Mouse (Mus musculus) embryonic fibroblast, embryonic 13.5 days (primary cell): ENCODE results near the gene Dnal1. TPM values are rescaled to one million over a fixed set of nuclear protein-coding genes. Genes with fewer than 3 reads are reported as not detected.

ENCODE experiments used
- H3K27ac ChIP-seq: 2 replicates; pipeline ENCODE4 v1.5.1; 2012; ENCODE audit warnings: low read length, control low read depth, inconsistent platforms; ENCODE audit not compliant: insufficient read depth
- H3K4me1 ChIP-seq: 2 replicates; pipeline ENCODE4 v1.6.1; 2011; ENCODE audit warnings: low read length; ENCODE audit not compliant: control insufficient read depth, insufficient read depth
- H3K4me3 ChIP-seq: 2 replicates; pipeline ENCODE4 v1.5.1; 2011; ENCODE audit warnings: mild to moderate bottlenecking, control low read depth, low read length; ENCODE audit not compliant: insufficient read depth
- CTCF ChIP-seq: IDR thresholded peaks from 2 replicates; pipeline ENCODE4 v1.5.1; 2011; ENCODE audit warnings: mild to moderate bottlenecking, control low read depth, low read length, moderate library complexity, borderline replicate concordance; ENCODE audit not compliant: insufficient read depth
- POLR2A ChIP-seq: IDR thresholded peaks from 2 replicates; pipeline ENCODE4 v1.6.1; 2011; ENCODE audit warnings: low read depth, mild to moderate bottlenecking, control low read depth, low read length, moderate library complexity
- polyA plus RNA-seq: library from polyadenylated mRNA; stranded (reverse); fragments of >200 nt; gene quantifications from 2 replicates; pipeline ENCODE4 v1.2.4, GENCODE M21; 2011; ENCODE audit warnings: low read depth; ENCODE audit not compliant: missing spikeins, insufficient read length

Dnal1 gene
- polyA plus RNA-seq, 1 experiment: 21.6 TPM

DNA sequence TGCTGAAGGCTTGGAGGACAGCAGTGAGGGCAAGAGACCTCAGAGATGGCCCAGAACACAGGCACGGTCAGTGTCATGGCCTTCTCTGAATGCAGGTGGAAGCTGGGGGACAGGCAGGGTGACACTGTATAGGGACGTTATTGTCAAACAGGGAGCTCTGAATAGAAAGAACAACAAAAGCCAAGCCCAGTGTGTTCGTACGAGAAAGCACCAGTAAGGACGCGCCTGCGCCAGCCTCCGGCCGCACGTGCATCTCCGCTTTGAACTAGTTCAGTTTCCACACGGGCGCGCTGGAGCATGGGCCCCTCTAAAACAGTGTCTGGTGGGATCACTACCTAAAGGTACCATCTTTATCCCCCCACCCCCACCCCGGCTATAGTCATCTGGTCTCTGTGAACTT is 35.8 kb downstream of the Dnal1 start:
- no peak overlapping the region for H3K4me3 ChIP-seq
- peaks cover 3% of the 10 kb centered on the region; the same call in 1 of the 2 replicates for H3K4me1 ChIP-seq
- H3K27ac ChIP-seq: no peak overlapping the region
- no peak for TF ChIP-seq POLR2A
- TF ChIP-seq CTCF: no peak

DNA sequence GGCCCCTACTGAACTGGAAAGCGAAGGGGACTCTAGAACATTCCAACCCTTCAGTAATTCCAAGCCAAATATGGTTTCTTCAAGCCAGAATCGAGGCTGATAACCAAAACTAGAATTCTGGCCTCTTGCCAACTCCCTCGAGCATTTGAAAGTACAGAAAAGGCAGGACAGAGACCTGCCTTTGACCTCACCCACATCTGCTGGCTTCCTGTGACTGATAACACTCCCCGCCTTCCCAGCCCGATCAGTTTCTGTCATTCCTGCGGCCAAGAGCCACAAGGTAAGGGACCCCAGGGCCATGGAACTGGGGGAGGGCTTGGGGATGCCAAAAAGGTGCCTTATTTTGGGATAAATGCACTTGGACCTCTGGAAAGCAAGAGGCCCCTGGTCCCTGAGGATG is 36.8 kb downstream of the Dnal1 start:
- H3K4me3 ChIP-seq: no peak overlapping the region
- no peak for TF ChIP-seq POLR2A
- no peak for TF ChIP-seq CTCF
- H3K27ac ChIP-seq: no peak overlapping the region
- H3K4me1 ChIP-seq: peaks cover 3% of the 10 kb centered on the region; the same call in 1 of the 2 replicates

GRCm38 (mm10) chr12:84151911-84152310 is 37.7 kb downstream of the Dnal1 start:
- Histone ChIP-seq H3K27ac (no peak overlapping the region), H3K4me1 (peaks cover 3% of the 10 kb centered on the region; the same call in 1 of the 2 replicates)

DNA sequence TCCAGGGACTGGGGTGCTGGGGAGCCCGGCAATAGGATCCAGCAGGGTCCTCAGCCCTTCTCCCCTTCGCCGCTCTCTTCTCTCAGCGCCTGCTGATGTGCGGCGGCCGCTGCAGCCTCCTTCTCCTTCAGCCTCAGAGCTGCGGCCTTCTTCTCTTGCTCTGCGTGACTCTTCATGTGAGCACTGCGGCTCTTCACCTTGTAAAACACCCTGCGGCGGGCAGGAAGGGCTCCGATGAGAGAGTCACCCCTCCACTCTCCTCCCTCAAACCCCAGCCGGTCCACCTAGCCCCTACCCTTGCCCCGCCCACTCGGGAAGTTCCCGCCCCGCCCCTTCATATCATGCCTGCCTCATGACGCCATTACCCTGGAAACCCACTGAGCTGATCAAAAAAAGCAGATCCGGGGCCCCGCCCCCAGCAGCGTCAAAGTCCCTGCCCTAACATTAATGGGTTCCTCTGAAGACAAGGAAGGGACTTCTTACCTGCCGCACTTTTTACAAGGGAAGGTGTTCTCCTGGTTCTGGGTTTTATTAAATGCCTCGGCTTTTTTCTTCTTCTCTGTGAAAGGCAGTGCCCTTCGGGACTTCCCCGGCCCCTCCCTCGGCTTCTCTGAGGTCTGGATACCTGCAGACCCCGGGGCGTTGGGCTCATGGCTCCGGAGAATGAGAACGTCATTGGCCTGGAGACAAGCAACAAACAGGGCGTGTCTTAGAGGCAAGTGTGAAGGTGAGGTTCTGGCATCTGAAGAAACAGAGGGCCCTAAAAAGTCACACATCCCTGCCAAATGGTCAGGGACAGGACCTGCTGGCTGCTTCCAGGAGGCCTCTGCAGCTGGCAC is 38.4 kb downstream of the Dnal1 start:
- no peak for TF ChIP-seq POLR2A
- no peak for TF ChIP-seq CTCF
- Histone ChIP-seq H3K27ac (no peak overlapping the region), H3K4me1 (peaks cover 3% of the 10 kb centered on the region; the same call in 1 of the 2 replicates), H3K4me3 (no peak overlapping the region)

More at GRCm38 (mm10) chr12:84151911-84152310, 37.7 kb downstream of the Dnal1 start:
- no peak for TF ChIP-seq CTCF
- no peak for TF ChIP-seq POLR2A
- no peak overlapping the region for H3K4me3 ChIP-seq

DNA sequence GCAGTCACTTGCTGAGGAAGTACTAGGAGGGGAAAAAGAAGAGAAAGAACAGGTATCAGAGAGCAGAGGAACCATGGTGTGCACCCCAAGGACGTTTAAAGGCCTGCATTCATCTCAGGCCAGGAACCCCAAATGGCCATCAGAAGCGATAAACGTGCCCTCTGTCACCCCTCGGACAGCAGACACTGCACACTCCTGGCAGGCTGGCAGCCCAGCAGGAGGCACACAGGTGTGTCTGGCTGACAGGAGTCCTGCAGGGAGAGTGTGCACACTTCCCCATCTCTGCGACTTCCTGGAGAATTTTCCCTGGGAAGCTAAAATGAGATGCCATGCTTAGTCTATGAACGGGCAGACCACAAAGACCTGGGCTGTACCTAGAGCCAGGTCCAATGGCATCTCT is 39.2 kb downstream of the Dnal1 start:
- H3K27ac ChIP-seq: no peak overlapping the region
- H3K4me1 ChIP-seq: peaks cover 3% of the 10 kb centered on the region; the same call in 1 of the 2 replicates
- TF ChIP-seq CTCF (no peak), POLR2A (no peak)
- H3K4me3 ChIP-seq: no peak overlapping the region

DNA sequence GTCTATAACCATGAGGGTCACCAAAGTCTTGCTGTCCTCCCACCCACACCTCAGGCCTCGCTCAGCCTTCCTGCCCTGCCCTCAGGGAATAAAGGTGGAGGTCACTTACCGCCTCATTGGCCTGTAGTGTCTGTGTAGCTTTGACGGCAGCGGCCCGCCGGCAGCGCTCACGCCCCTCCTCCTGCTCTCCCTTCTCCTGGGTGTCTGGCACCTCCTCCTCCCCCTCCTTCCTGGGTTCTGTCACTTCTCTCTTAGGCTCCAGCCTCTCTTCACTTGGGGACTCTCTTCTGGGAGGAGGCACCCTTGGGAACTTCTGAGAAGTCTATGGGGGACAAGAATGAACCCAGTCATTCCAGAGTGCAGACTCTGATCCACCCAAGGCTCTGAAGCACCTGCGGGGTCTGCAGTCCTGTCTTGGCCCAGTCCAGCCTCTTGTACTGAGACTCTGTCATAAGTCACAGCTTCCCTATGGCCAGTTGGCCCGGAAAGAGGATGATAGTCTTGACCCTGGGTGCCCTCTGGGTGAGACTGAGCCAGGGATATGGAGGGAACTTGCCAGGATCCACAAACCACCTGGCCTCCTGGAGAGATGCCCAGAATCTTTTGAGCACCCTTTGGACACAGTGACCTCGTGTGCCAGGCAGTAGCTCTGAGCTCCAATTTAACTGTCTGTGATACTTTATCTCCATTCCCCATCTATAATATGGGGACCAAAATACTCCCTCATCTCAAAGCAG is 40.8 kb downstream of the Dnal1 start:
- Histone ChIP-seq H3K27ac (no peak overlapping the region), H3K4me1 (peaks cover 3% of the 10 kb centered on the region; the same call in 1 of the 2 replicates)
- TF ChIP-seq POLR2A (no peak), CTCF (no peak)

GRCm38 (mm10) chr12:84155523-84155871 is 41.3 kb downstream of the Dnal1 start:
- H3K4me1 ChIP-seq: peaks cover 3% of the 10 kb centered on the region; the same call in 1 of the 2 replicates
- H3K27ac ChIP-seq: no peak overlapping the region
- no peak overlapping the region for H3K4me3 ChIP-seq
- TF ChIP-seq CTCF (no peak), POLR2A (no peak)

More for the DNA sequence above, 40.8 kb downstream of the Dnal1 start:
- no peak overlapping the region for H3K4me3 ChIP-seq

- Histone ChIP-seq H3K27ac (no peak overlapping the region), H3K4me3 (no peak overlapping the region), H3K4me1 (peaks cover 3% of the 10 kb centered on the region; the same call in 1 of the 2 replicates)
- TF ChIP-seq POLR2A: no peak
- TF ChIP-seq CTCF: no peak
These were observed 42.0 kb downstream of the Dnal1 start for GRCm38 (mm10) chr12:84156210-84156609.

GRCm38 (mm10) chr12:84158156-84158555 is 44.0 kb downstream of the Dnal1 start:
- H3K4me3 ChIP-seq: no peak overlapping the region
- no peak overlapping the region for H3K27ac ChIP-seq
- no peaks in the 10 kb centered on the region for H3K4me1 ChIP-seq
- TF ChIP-seq POLR2A: no peak
- no peak for TF ChIP-seq CTCF
